ENCODE assay signal across 8 mouse cellular contexts in genomic region chr15:67039421-67039907, GRCm38 (mm10).
DNase-seq lines count a peak whose midpoint lies in the region; ATAC-seq and TF ChIP-seq lines count a peak whose summit lies in the region.

No protein-coding gene starts in this region.

- H3K36me3 ChIP-seq in hindbrain, postnatal 0 days (ENCODE audit: insufficient read depth, low read length): no peaks in the 10 kb centered on the region
- H3K36me3 ChIP-seq in liver, embryonic 14.5 days (replicated peaks; ENCODE audit: control insufficient read depth, insufficient read depth, low read depth): no peaks in the 10 kb centered on the region
- no peaks in the 10 kb centered on the region for H3K36me3 ChIP-seq in thymus, adult 2 months (ENCODE audit: control insufficient read depth, insufficient read depth, low read length)

- ATAC-seq in cerebellum, adult (ENCODE audit: insufficient number of reproducible peaks, low FRiP score, low TSS enrichment): no peak
- ATAC-seq in hindbrain, postnatal 0 days: peak; percentile 80
- peak; percentile 65 for ATAC-seq in liver, embryonic 14.5 days (ENCODE audit: insufficient read depth)

- no peak overlapping the region for H3K27ac ChIP-seq in cerebellum, adult 2 months (ENCODE audit: insufficient read depth, low read length)
- no peak overlapping the region for H3K27ac ChIP-seq in hindbrain, postnatal 0 days
- H3K27ac ChIP-seq in liver, embryonic 14.5 days: no peak overlapping the region
- H3K27ac ChIP-seq in thymus, adult 2 months (ENCODE audit: control insufficient read depth, insufficient read depth, low read length): peak overlapping the region; percentile 78

- no peak for TF ChIP-seq CTCF in cerebellum, adult 2 months (IDR thresholded peaks at IDR 0.05; ENCODE audit: borderline replicate concordance, insufficient read depth, low read depth, low read length)
- no peak for TF ChIP-seq CTCF in hindbrain, postnatal 0 days (IDR thresholded peaks at IDR 0.05; ENCODE audit: low read depth)
- no peak for TF ChIP-seq CTCF in liver, embryonic 14.5 days (IDR thresholded peaks at IDR 0.05; ENCODE audit: low read depth)
- TF ChIP-seq CTCF in thymus, adult 2 months (IDR thresholded peaks at IDR 0.05; ENCODE audit: borderline replicate concordance, control insufficient read depth, extremely low read depth, insufficient read depth, low read length, poor library complexity): no peak

- no peak for TF ChIP-seq POLR2A in cerebellum, adult 2 months (IDR thresholded peaks at IDR 0.05; ENCODE audit: borderline replicate concordance, insufficient read depth, low read length)
- TF ChIP-seq POLR2A in thymus, adult 2 months (IDR thresholded peaks at IDR 0.05; ENCODE audit: control insufficient read depth, extremely low read depth, insufficient read depth, low read length, poor library complexity): no peak

- no peaks in the 10 kb centered on the region for H3K27me3 ChIP-seq in cerebellum, adult 2 months (ENCODE audit: control insufficient read depth, insufficient read depth, low read length)
- no peaks in the 10 kb centered on the region for H3K27me3 ChIP-seq in hindbrain, postnatal 0 days (ENCODE audit: insufficient read depth, low read length)
- H3K27me3 ChIP-seq in liver, embryonic 14.5 days (ENCODE audit: control insufficient read depth, insufficient read depth, low read length): no peaks in the 10 kb centered on the region
- no peaks in the 10 kb centered on the region for H3K27me3 ChIP-seq in thymus, adult 2 months (ENCODE audit: control insufficient read depth, insufficient read depth, low read length)

- no peaks in the 10 kb centered on the region for H3K9me3 ChIP-seq in hindbrain, postnatal 0 days (ENCODE audit: low read length)
- H3K9me3 ChIP-seq in liver, embryonic 14.5 days (ENCODE audit: control insufficient read depth, low read length): no peaks in the 10 kb centered on the region

- peaks cover 2% of the 10 kb centered on the region for H3K4me1 ChIP-seq in cerebellum, adult 2 months (ENCODE audit: control insufficient read depth, insufficient read depth, low read length)
- no peaks in the 10 kb centered on the region for H3K4me1 ChIP-seq in hindbrain, postnatal 0 days (ENCODE audit: insufficient read depth, low read length)
- H3K4me1 ChIP-seq in liver, embryonic 14.5 days (replicated peaks; ENCODE audit: control insufficient read depth in 2 of 2, insufficient read depth in 2 of 2, low read length in 1 of 2): peaks cover 3 to 7% of the 10 kb centered on the region in 2 experiments; a peak in 2 of 4 replicates
- peaks cover 30% of the 10 kb centered on the region for H3K4me1 ChIP-seq in thymus, adult 2 months (replicated peaks; ENCODE audit: control insufficient read depth, insufficient read depth, low read length)

- peak overlapping the region; percentile 56 for H3K4me3 ChIP-seq in cerebellum, adult 2 months (replicated peaks; ENCODE audit: insufficient read depth, low read depth, low read length)
- H3K4me3 ChIP-seq in hindbrain, postnatal 0 days (ENCODE audit: low read length): peak overlapping the region; percentile 25
- peak overlapping the region; percentile 40 to 61 for H3K4me3 ChIP-seq in liver, embryonic 14.5 days (ENCODE audit: insufficient read depth in 1 of 2, low read depth in 2 of 2, low read length in 2 of 2)
- H3K4me3 ChIP-seq in thymus, adult 2 months (ENCODE audit: control insufficient read depth, insufficient read depth, low read length): peak overlapping the region; percentile 74

- H3K4me2 ChIP-seq in hindbrain, postnatal 0 days (ENCODE audit: low read depth, low read length): peak overlapping the region; percentile 61
- H3K4me2 ChIP-seq in liver, embryonic 14.5 days (ENCODE audit: low read depth): peak overlapping the region; percentile 64

- TF ChIP-seq EP300 in liver, embryonic 14.5 days (IDR thresholded peaks at IDR 0.05; ENCODE audit: low read depth): no peak

- peak overlapping the region; percentile 33; the same call in 1 of the 2 replicates for H3K9ac ChIP-seq in hindbrain, postnatal 0 days (replicated peaks; ENCODE audit: low read length)
- H3K9ac ChIP-seq in liver, embryonic 14.5 days (replicated peaks): peak overlapping the region; percentile 33

- DNase-seq in cerebellum, adult 2 months: peak; percentile 32
- DNase-seq in c-Kit-positive CD71-positive TER-119-positive erythroid progenitor cells, embryonic 14.5 days (ENCODE audit: low spot score): peak; percentile 48
- DNase-seq in gastrocnemius, adult 8-10 months (ENCODE audit: low spot score in 2 of 2): peak; percentile 52 to 57
- peak; percentile 38 for DNase-seq in hindbrain, postnatal 0 days (ENCODE audit: low spot score)
- DNase-seq in liver, embryonic 14.5 days (ENCODE audit: low read depth in 3 of 3, low spot score in 3 of 3): peak in 2 of 3 experiments; percentile 33 to 45
- peak; percentile 68 for DNase-seq in neural tube, embryonic 10.5 days (ENCODE audit: extremely low spot score, low spot score)
- DNase-seq in thymus, adult 2 months: peak; percentile 72

- 10% methylated on average over 16 of the region's 16 CpGs for WGBS in cerebellum, adult 2 months
- WGBS in hindbrain, postnatal 0 days: 12% methylated on average over 16 of the region's 16 CpGs
- WGBS in liver, embryonic 14.5 days (ENCODE audit: insufficient replicate concordance): 2% methylated on average over 16 of the region's 16 CpGs
- WGBS in thymus, adult 2 months: under 1% methylated on average over 16 of the region's 16 CpGs
